ENCODE assay signal across 15 mouse cellular contexts in genomic region chr4:141834536-141835095, GRCm38 (mm10). TPM values are rescaled to one million over a fixed set of nuclear protein-coding genes. Genes with fewer than 3 reads are reported as not detected.
"Had no signal": no experiment of that assay in that cellular context is flagged by ENCODE, and none has a peak within 500 bp of the region (broad histone marks: within the 10 kb centered on the region; RNA-seq: fewer than 3 reads in every experiment).

No protein-coding gene starts in this region.

- ATAC-seq: midbrain, embryonic 16.5 days had no signal

- H3K27ac ChIP-seq: kidney, postnatal 0 days; layer of hippocampus, adult 2 months; limb, embryonic 13.5 days; liver, embryonic 15.5 days; midbrain, embryonic 12.5 days; neural tube, embryonic 13.5 days had no signal

- H3K9ac ChIP-seq: limb, embryonic 13.5 days; liver, embryonic 15.5 days; lung, embryonic 14.5 days; midbrain, embryonic 12.5 days; neural tube, embryonic 13.5 days had no signal

- H3K4me3 ChIP-seq: layer of hippocampus, adult 2 months; limb, embryonic 13.5 days; liver, embryonic 15.5 days; midbrain, embryonic 12.5 days; neural tube, embryonic 13.5 days had no signal

- DNase-seq: left cerebral cortex, postnatal 4 days; lung, embryonic 14.5 days; lung, postnatal 10 days; lung, postnatal 4 days; thymus, adult 18-20 months; thymus, postnatal 14 days had no signal

- H3K4me1 ChIP-seq: limb, embryonic 13.5 days; liver, embryonic 15.5 days; neural tube, embryonic 13.5 days had no signal

- H3K36me3 ChIP-seq: limb, embryonic 13.5 days; liver, embryonic 15.5 days; midbrain, embryonic 12.5 days; neural tube, embryonic 13.5 days had no signal

- H3K27me3 ChIP-seq: limb, embryonic 13.5 days; midbrain, embryonic 12.5 days; neural tube, embryonic 13.5 days had no signal

- H3K4me2 ChIP-seq: limb, embryonic 13.5 days; liver, embryonic 15.5 days; lung, embryonic 14.5 days; midbrain, embryonic 12.5 days; neural tube, embryonic 13.5 days had no signal

- H3K9me3 ChIP-seq: limb, embryonic 13.5 days; liver, embryonic 15.5 days; midbrain, embryonic 12.5 days; neural tube, embryonic 13.5 days had no signal

RNA-seq across cellular contexts. Expression of gene Cela2a, which starts 8.7 kb away (rescaled TPM):
- polyA plus RNA-seq: limb, embryonic 13.5 days; lung, embryonic 14.5 days; midbrain, embryonic 12.5 days; neural tube, embryonic 13.5 days had no signal

RNA-seq across cellular contexts. Expression of gene Ctrc, which starts 11.5 kb away (rescaled TPM):
- polyA plus RNA-seq: intestine, embryonic 14.5 days; kidney, postnatal 0 days; limb, embryonic 13.5 days; liver, adult 2 months; liver, embryonic 15.5 days; lung, embryonic 14.5 days; midbrain, embryonic 12.5 days; midbrain, embryonic 16.5 days; neural tube, embryonic 13.5 days had no signal
